Mouse (Mus musculus): Measurements from ENCODE around the gene Usp48. TPM values are rescaled to one million over a fixed set of nuclear protein-coding genes. Genes with fewer than 3 reads are reported as not detected.

Gene Usp48
- total RNA-seq, 2 experiments from 2014 or later, result 76.5 to 113 TPM

DNA sequence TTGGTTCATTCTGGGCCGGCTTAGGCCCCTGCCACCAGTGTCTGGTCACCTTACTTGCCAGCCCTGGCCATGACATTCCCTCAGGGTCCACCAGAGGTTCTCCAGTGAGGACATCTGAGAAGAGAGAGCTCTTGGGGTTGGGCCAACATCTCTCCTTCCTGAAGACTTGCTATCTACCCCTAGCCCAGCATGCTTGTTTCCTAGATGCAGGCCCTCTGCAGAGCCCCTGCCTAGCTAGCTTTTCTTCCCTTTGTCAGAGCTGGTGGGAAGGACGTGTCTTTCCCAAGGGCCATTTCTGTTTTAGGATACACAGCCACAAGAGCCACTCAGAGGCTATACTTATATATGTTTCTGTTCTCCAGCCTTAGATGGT, 67.5 kb downstream of the Usp48 start:
- DNase-seq, result no peak

DNA sequence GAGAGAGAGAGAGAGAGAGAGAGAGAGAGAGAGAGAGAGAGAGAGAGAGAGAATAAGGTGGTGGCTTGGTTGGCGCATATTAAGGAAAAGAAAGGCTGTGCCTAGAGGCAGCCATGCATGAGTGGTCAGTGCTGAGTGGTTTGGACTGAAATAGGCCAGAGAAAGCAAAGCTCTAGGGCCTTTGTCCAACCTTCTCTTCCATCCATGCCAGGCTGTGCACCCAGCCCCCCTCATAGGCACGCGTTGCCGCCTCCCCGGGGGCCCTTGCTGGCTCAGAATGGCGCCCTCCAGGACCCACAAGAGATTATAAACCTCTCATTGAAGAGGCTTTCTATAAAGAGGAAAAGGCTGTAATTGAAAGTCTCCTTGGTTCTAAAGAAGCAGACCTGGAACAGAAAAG, 68.0 kb downstream of the Usp48 start:
- DNase-seq, result peak; percentile 74

DNA sequence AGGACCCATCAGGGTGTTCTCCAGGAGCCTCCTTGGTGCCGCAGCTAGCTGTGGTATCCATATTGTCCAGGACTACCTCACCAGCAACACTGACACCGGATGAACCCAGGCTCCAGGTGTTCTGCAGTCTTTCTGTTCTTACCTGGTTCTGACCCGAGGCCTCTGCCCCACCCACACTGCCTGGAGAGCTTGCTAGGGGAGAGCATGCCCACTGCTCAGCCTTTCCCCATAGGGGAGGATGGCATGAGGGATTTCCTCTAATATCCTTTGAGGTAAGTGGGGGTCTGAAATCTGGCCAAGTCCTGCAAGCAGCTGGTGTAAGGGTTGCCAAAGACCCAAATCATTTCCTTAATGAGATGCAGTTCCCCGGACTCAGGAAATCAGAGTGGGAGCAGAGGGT, 69.9 kb downstream of the Usp48 start:
- no peak for DNase-seq

DNA sequence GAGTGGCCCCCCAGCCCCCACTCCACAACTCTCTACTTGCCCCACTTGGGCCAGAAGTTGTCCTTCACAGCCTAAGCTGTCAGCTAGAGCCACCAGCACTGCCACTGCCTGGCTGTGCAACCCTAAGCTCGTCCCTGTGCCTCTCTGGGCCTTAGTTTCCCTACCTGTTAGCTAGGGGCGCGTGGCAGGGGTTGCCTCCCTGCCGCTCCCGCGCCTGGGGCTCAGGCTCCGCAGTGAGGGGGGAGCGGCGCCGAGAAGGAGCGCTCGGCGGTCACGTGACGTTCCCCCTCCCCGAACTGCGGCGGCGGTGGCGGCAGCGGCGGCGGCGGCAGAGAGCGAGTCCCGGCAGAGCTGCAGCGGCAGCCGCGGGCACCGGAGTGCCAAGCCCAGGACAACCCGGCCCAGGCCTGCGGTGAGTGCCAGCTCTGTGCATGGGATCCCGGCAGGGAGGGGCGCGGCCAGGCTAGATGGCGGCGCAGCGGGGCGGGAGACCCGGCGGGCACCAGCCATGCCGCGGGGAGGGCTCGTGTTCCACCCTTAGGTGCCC, 71.0 kb downstream of the Usp48 start, which contains the start of gene Rap1gap:
Rap1gap (plus strand) TSS at position 294 of the 547 bp plus-strand sequence.
- peak; percentile 79 for DNase-seq

DNA sequence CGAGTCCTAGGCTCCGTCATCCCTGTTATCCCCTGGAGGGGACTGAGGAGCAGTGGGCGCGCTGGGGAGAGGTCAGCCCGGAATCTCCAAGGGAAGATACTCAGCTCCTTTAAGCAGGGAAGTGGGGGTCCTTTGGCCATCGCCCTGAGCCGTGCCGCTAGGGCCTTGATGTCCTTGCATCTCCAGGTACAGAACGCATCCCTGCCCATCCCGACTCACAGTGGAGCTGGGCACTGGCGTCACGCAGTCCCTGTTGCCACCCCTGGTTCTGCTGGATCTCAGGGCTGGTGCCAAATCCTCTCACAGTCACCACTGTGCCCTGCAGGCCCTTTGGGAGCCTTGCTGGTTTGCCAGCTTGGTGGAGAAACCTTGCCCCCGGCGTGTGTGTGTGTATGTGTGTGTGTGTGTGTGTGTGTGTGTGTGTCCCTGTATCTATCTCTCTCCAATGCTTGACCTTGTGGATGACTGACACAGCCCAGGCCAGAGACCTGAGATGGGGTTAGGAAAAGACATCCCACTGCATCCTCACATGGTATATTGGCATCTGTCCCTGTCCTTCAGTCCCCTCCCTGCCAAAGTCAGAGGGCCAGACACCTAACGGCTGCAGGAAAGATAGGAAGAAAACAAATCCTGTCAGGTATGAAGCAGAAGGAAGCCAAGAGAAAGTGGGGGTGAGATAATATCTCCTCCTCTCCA, 71.6 kb downstream of the Usp48 start:
- DNase-seq, result peak; percentile 77

DNA sequence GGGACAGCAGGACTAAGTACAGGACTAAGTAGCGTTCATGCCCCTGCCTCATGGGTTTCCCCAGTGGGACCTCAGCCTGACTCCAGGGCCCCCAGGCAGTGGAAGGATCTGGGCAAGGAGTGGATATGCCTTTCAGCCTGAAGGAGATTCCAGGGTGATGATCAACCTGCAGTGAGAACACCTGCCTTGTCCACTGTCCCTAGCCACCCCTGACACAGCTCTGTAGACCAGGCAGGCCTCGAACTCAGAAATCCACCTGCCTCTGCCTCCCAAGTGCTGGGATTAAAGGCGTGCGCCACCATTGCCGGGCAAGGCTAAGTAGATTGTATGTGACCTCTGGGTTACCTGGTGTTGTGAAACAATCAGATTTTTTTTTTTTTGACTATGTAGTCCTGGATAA, 72.2 kb downstream of the Usp48 start:
- DNase-seq, result no peak

DNA sequence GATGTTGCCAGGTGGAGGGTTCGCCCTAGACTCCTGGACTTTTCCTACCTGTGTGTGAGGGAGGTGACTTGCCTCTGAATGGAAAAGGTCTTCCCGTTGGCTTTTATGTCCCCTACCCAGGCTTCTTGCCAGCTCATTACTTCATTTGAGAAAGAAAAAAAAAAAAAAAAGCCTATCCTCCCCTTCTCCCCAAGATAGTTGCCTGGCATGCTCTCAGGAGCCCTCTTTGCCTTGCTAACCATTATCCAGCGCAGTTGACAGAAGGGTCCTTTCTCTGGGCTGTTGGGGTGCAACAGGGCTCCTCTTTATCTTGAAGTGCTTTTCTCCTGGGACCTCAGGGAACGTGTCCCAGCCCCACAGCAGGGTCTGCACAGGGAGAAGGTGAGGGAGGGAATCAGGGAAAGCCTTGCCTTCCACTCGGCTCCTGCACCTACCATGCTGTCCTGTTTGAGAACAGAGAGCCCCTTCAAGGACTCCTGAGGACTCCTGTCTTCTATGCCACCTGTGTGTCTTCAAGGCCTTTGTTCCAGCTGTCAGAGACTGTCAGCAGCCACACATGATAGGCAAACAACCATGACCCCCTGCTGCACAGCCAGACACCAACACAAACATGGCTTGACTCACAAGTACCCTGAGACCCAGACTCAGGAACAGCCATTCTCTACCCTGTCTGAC, 72.9 kb downstream of the Usp48 start:
- DNase-seq, result no peak

DNA sequence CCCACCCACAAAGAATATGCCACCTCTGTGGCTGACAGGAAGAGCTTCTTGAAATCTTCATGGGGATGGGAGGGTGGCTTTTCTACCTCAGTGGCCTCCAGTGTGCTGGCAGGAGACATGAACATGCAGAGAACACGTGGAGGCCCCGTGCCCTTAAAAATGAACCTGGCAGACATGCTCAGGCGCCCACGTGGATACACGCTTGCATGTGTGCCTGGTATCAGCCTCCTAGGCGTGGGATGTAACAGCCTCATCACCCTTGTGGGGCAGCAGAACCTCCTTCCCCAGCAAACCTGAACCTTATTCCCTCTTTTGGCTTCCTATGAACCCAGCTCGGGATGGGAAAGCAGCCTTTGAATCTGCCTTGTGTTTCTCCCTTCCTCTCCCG, 73.4 kb downstream of the Usp48 start:
- DNase-seq, result no peak

DNA sequence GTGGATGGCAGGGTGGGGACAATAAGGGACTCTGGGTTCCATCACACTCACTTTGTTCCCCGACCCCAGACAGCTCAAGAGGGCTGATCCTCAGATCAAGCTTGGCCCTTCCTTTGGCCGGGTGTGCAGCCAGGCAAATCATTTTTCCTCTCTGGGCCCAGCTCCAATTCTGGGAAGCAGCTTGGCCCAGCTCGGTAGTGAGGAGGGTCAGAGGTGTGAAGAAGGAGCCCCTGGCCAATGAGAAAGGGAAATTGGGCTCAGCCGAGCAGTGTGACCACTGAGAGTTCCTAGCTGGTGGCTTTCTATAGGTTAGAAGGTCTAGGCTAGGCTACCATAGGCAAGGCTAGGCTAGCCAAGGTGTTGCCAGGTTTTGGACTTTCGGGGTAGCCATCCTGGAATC, 74.2 kb downstream of the Usp48 start:
- peak; percentile 44 for DNase-seq

DNA sequence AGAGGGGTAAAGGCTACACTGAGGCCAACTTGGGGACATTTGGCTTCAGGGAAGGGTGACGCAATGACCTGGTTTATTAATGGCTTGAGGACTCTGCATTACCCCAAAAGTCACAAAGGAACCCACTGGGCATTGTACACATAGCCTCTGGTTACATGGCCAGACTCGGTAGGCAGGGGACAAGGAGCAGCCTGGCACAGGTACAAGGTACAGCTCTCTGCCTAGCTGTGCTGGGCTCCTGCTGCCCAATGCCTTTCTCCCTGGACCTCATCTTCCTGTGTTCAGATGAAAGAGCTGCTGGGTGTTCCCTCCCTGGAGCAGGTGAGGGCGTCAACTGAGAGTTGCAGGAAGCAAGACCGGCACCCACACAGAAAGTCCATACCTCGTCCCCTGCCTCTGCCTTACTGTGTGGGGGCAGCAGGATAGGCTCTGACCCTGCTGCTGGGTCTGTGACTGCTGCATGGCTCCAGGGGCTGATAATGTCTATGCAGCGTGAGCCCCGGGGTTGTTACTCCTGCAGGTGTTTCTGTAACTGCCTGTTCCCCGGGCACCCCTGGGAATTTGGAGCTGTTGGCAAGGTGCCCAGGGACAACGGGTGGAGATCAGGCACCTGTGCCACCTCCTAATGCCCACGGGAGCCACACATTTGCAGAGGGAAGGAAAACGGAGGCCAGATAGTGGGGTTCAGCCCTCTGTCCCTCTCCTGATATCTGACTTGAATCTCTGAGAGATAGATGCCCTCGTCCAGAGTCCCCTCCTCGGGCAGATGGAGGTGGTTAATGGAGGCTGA, 78.4 kb downstream of the Usp48 start:
- no peak for DNase-seq

DNA sequence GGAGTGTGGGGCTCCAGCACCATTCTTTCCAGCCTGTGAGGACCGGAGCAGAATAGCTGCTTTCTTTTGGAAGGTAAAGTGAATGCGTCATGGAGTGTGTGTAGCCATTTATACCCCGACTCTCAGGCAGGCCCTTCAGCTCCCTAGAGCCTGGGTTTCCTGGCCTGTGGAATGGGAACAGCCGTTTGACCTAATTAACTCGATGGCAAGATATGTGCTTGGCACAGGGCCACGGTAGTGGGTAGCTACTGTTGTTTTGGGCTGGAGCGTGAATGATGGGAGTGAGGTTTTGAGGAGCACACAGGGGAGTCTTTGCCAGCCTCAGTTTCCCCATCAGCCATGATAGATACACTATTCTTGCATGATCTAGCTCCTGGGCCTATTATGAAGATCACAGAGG, 82.0 kb downstream of the Usp48 start:
- no peak for DNase-seq

DNA sequence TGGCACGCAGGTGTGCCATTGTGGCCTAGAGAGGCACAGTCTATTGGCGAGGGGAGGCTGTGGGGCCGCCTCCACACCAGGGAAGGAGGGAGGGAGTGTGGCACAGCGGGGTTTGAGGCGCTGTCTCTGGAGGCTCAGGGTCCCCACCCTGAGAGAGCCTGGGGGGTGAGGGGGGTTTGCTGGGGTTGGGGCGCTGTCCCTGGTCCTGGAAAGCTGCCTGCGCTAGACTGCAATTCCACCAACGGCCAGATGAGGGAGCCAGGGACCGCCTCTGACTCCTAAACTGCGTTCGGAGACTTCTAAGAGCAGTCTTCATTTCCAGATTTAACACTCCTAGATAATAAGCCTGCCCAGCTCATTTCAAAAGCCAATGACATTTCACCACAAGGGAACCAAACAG, 82.5 kb downstream of the Usp48 start:
- DNase-seq, result peak; percentile 89

DNA sequence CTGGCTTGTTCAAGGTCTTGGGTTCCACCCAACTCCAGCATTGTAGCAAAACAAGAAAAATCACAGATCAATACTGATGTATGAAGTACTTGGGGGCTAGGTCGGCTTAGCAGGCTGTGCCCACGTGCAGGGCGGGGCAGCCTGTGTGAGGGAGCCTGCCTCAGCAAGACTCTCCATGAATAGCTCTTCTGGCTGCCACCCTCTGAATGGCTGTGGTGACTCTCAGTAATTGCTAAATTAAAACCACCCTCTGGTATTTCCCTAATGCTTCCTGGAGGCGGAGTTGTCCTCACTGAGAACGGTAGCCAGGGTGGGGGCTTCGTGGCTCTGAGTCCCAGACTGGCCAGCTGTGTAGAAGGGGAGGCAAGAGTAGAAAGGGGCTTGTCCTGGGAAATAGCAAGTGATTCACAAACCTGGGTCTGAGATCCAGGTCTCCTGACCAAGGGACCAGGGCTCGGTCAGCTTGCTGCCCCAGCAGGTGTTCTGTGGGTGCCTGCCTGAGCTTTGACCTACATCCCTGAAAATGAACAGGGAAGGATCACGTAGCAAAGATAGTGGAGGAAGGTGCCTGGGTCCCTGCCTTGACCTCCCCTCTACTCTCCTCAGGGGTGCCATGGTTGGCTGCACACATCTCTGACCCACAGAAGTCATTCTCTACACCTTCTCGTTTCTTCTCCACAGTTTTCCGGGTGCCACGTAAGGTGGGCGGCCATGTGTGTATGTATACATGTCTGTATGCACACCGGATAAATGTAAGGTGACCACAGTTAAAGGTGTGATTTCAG, 83.3 kb downstream of the Usp48 start:
- DNase-seq, result no peak

DNA sequence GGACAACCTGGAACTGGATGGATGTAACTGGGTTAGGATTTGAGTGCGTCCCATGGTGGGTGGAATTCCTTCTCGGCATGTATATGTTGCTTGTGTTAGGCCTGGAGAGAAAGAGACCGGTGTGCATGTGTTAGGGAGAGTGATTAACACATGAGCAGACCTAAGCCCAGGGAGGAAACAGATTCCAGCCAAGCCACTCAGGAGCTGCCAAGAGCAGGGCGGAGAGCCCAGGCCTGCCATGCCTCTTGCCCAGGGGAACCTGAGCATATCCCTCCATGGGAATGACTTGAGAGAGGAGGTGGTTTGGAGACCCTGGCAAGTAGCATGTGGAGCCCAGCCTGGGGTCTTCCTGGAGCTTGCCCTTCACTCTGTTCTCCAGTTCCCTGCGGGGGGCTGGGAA, 84.4 kb downstream of the Usp48 start:
- DNase-seq, result peak; percentile 56

DNA sequence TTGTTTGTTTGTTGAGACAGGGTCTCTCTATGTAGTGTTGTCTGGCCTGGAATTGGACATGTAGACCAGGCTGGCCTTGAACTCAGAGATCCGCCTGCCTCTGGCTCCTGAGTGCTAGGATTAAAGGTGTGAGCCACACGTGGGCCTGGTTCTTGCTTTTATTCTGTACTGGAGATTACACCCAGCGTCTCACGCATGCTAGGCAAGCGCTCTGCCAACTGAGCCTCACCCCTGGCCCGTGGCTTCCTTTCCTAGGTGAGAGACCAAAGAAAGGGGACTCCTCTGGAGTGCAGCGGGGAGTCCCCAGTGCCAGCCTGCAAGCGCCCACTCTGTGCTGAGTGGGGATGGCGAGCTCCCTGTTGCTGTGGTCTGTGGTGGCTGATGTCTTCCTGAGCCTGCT, 85.0 kb downstream of the Usp48 start:
- DNase-seq, result no peak

DNA sequence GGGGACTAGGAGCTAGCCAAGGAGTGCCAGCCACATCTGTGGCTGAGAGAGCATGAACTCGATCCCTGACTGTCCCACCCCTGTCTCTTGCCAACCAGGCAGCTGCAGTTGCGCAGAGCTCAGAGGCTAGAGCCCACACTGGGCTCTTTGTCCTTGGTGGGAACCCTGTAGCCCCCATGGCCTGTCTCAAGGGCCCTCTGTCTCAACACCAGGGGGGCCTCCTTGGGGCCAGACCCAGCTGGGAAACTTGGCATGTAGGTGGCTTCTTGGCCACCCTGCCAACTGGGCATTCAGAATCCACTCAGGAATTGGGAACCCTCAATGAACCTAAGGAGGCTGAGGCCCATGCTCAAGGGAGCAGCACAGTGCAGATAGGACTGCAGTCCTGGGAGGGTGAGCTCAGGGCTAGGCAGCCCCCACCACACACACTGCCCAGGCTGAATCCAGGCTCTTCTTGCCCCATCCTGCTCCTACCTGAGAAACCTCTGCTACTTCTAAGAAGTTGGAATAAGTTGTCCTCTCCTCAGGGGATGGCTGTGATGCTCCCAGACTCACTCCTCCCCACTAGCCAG, 86.5 kb downstream of the Usp48 start:
- DNase-seq, result no peak

DNA sequence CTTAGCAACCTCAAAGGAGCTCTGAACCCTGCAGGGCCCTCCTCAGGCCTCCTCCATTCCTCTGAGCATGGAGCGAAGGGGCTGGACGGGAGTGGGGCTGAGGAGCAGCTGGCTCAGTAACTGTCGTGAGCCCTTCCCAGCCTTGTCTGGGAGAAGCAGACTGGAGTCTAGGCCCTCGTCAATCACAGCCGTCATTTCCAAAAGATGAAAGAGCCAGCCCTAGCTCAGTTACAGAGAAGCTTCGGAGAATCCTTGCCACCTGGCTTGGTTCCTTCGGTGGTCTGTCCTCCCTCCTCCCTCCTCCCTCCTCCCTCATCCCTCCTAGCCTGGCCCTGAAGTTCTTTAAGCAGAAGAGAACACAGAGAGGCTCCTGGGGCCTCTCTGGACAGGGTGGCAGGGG, 87.2 kb downstream of the Usp48 start:
- DNase-seq, result no peak

DNA sequence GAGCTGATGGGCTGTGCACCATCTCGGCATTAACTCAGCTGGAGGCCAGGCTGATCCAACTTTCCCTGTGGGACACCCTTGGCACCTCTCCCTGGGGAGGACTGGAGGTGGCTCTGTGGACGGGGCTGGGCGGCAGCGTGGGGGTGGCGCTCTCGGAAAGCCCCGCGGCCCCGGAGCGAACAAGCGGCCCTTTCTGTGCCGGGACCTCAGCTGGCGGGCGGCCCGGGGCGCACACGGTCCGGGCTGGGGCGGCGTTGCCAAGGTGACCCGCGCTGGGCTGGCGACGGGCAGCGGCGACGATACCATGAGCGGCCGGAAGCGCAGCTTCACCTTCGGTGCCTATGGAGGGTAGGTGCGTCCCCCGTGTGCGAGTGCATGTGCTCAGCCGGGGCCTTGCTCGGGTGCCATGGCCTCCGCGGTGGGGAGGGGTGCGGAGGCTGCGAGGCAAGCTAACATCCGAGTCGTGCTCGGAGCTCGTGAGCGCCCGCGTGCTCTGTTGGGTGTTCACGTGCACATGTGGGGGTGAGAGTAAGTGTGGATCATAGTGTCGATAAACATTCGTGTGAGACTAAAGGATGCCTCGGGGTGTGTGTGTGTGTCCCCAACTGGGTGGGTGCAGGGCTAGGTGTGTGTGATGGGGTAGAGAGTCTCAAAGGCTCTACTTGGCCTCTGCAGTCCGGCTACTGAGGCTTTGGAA, 88.0 kb downstream of the Usp48 start:
- peak; percentile 72 for DNase-seq

DNA sequence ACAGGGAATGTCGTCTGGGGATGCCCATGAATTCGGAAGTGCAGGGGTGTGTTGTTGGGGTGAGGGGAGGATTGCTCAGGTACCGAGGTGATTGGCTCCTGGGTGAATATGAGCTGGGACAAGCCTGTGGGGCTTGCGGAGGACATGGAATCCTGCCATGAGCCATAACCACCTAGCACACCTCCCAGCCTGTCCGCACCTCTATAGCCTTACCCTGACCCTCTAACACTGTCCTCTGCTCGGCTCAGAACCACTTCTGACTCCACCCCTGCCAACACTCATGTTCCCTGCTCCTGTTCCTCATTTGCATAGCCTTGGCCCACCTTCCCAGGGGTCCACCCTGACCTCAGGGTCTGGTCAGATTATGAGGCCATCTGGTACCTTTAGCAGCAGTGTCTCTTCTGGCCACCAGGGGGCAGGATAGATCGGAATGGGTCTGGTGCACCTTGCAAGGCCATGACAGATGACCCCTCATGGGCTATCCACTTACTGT, 89.5 kb downstream of the Usp48 start:
- peak; percentile 70 for DNase-seq

DNA sequence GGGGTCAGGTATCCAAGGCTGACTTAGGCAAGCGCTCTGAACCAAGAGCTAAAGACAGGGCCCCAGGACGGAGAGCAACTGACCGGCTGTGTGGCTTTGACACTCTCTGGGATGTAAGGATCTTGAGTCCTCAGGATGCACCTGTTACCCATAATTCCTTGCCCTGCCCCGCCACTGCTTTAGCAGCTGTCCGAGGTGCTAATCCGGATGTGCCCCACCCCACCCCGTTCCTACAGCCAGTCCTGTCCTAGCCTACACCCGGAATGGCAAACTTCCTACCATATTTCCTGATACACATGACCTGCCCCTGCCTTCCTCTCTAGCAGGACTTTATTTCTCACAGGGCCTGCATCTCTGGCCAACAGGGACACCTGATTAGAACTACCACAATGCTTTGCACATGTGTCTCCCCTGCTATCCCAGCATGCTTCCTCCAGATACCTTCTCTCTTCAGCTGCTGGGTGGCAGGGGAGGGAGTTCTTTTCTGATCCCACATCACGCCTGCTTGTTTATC, 91.3 kb downstream of the Usp48 start:
- DNase-seq, result no peak

DNA sequence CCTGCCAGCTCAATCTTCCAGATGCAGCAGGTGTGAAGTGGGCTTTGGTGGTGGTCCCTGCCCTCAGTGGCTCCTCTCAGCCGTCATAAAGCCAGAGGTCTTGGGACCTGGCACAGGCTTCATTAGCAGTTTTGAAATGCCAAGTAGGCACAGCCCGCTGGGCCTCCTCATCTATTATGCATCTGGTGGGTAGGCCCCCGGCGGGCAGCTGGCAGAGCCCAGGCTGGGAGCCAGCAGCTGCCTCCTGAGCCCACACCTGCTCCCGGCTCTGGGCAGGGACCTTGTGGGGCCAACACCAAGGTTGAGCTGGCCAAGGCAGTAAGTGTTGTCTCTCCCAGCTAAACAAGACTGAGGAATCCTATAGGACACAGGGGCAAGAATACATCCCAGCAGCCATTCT, 92.7 kb downstream of the Usp48 start:
- no peak for DNase-seq

Measured in adrenal gland, postnatal 10 days (tissue).